Mouse (Mus musculus) c-Kit-negative CD71-positive TER-119-positive erythroid progenitor cells, embryonic 14.5 days (primary cell): ENCODE data around the gene Sparc.

Experiments
- DNase-seq: peaks from one replicate; pipeline ENCODE4 v3.0.0-alpha.2; 2013; ENCODE audit warnings: low read depth, low spot score

Sparc gene

DNA sequence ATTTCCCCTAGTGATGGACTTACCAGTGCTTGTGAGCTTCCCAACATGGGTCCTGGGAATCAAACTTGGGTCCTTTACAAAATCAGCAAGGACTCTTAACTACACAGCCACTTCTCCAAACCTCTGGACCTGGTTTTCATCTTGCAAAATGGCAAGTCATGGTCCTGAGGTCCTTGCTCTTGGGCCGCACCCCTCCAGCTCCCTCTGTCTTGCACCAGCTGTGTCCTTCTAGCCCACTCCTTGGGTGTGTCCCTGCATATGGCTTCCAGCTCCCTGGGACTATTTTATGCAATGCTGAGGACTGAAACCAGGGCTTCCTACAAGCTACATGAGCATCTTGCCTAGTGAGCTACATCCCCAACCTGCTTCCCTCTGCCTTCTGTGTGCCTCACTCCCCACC lies at the start of gene Sparc:
TSS of gene Sparc (minus strand) at position 206 of the 400 bp plus-strand sequence.
- DNase-seq = no peak

DNA sequence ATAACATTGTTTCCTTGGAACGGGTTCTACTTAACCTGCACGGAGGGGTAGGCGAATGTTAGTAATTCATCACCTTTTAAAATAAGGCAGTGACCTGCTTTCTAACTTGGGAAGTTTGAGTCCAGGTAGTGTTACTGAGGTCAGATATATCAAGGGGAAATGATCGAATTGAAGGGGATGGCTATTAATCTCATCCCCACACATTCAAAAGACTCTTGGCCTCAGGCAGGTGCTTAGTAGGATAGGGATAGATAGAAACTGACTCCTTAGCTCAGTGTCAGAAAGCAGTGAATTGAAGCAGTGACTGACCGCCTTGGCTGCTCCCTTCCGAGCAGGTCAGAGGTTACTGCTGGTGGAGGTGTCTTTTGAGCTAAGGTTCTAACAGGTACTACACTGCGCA lies 48.5 kb upstream of the Sparc start:
- no peak for DNase-seq

DNA sequence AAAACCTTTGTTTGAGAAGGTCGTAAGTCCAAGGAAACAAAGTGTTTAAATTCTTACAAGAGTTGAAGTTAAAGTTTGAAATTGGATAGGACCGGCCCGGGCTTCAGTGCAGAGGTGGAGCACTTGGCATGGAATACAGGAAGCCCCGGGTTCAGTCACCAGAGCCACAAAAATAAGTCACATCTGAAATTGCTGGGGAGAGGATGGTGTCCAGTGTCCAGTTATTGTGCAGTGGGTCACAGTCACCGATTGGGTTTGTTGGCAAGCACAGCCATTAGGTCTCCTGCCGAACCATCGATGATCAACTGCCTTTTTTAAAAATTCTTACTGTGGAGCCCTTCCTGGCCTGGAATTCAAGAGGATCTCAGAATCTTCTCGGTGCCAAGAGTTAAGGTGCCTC lies 47.8 kb upstream of the Sparc start:
- no peak for DNase-seq

DNA sequence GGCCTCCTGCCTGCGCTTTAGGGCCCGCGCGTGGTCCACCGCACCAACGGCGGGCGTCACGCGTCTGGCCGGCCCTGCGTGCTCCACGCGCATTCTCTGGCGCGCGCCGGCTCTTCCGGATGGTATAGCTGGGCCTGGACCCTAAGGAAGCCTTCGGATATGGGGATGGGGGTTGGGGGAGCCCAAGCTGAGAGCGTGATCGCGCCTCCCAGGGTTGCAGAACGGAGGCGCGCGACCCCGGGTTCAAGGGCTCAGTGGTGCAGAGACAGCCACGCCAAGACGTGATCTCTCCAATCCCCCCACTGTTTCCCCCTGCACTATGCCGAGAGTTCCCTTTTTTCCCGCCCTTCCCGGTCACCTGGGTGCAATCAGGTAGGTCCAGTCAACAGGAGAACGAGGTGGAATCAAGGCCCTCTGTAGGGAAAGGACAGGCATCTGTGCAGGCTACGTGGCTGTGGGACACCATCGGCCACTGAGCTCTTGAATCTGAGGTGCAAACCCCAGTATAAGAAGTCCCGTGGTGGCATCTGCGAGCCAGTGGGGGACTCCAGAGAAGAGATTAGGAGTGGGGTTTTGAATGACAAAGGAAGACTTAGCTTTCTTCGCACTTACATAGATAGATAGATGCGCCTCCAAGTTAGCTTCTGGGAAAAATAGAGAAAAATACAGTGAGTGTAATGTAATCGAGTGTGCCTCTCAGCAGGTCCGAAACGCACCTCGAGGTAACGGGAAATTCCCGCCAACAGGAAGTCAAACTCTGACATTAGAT lies 47.1 kb upstream of the Sparc start:
- peak; percentile 22 for DNase-seq

DNA sequence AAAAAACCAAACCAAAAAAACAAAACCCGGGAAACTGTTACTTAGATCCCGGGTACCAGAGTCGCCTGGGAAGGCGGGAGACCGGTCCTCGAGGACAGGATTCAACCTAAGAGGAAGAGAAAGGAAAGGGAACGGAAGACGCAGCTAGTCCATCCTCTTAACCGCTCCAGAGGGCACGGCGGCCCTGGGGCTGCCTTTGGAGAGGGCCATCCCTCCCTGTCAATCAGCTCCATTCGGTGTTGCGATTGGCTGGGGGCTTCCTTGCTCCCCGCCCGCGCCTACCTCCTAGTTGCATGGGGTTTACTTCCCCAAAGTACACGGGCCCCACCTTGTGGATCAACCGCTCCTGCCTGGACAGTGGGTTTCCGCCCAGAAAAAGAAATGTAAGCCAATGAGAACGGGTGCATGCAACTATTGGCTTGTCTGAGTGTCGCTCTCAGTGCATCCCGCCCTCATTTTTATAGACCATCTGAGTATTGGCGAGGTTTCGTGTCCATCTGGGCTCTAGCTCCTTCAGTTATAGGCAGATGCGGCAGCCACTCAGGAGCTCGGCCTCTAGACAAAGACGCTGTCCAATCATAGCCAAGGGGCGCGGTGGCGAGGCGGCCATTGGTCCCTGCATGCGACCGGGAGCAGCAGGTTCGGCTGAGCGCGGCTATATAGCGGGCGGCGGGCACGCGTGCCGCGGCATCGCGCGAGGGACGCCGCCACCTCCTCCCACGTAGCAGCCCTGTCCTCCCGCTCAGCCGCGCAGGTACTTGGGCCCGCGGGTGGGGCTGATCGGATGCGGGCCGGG lies 46.3 kb upstream of the Sparc start, which contains the start of gene G3bp1:
TSS of gene G3bp1 (plus strand) at position 638 of the 796 bp plus-strand sequence.
- peak; percentile 97 for DNase-seq

DNA sequence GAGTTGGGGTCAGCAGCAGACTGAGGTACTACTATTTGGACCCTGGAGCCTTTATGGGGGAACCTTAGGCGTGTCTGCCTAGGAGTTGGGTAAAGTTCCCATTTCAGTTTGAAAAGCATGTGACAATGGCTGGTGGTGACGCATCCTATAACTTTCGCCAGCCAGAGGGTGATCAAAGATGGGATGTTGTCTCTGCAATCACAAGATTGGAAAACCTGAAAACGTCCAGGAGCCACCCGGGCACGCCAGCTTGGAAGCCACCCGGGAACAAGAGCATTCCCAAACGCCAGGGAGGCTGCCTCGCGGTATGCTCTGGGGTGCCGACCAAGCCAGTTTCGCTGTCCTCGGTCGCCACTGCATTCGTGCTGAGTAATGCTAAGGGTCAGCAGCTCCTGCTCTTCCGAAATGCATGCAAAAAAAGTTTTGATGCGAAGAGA lies 45.6 kb upstream of the Sparc start:
- peak; percentile 35 for DNase-seq

DNA sequence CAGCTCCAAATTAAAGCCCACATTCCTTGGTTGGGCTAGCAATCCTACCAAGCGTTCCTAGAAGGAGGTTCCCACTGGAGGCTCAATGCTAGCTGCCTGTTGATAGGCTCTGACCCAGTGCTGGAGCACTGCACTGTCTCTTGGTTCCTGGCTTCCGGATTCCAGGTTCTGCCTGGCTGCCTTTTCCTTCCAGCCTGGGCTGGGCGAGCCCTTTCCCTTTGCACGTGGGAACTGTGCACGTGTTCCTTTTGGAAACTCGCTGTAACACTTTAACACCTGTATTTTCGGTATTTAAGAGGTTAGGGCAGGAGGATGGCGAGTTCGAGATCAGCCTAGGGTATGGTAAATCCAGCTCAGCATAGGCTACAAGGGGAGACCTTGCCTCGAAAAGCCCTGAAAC lies 45.0 kb upstream of the Sparc start:
- no peak for DNase-seq

DNA sequence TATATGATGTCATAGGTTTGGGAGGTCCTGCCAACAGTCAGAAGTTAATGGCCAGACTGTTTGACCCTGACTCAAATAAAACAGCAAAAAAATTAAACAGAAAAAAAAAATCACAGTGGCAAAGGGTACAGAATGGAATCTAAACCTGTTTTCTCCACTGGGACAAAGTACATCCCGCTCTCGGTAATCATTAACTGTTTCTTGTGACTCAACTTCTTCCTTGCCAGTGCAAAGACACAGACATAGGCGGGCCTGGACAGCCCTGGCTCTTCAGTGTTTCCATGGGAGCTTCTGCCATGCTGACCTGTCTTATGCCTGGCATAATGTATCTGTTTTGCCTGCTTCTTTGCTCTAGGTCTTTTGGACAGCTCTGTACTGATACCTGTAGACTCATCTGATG lies 42.2 kb upstream of the Sparc start:
- no peak for DNase-seq

DNA sequence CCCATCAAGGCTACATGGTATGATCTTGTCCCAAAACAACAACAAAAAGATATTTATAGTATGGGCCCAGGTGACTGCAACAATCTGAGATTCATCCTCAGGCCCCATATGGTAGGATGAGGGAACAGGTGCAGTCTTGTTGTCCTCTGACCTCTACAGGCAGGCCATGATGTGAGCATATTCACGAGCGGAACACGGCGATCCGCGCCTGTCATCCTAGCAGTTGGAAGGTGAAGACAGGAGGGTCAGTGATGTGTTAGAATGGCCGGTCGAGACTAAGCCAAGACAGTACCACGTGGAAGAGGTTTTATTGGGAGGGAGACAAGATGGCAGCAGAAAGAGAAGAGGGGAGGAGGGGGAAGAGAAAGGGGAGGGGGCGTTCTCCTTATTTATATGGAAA lies 41.7 kb upstream of the Sparc start:
- no peak for DNase-seq

DNA sequence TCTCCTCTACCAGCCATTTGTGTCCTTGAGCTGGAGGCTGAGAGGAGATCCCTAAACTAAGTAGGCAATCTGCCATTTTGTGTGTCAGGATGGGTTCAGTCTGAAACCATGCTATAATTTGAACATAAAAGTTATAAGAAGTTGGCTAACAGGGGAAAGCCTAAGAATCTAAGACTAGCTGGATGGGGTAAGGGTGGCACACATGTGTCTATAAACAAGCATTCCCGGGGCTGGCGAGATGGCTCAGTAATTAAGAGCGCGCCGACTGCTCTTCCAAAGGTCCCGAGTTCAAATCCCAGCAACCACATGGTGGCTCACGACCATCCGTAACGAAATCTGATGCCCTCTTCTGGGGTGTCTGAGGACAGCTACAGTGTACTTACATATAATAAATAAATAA lies 39.2 kb upstream of the Sparc start:
- no peak for DNase-seq

DNA sequence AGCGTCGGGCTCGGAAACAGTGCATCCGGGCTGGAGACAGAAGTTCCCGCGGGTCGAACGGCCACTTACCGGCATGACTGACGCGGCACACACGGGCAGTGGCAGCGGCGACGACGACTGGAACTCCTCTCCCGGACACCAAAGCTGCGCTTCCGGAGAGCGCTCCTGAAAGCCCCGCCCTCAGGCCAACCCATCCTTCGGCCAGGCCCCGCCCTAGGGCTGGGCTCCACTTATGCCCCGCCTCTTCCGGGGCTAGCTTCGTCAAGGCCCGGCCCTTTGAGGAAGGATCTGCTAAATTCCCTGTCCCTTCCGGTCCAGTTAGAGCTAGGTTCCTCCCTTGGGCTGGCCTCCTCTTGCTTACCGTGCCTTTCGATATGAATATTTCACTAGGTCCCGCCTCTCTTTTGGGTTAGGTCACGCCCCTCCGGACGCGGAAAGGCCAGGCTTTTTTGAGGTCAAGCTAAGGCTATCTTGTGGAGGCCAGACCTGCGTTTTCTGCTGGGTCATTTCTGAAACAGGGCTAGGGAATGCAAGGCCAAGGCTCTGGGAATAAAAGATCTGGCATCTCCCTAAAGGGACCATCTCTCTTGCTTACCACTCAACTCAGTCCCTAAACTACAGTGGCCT lies 38.1 kb upstream of the Sparc start, which contains the start of gene Atox1:
TSS of gene Atox1 (minus strand) at position 221 of the 627 bp plus-strand sequence.
- DNase-seq = peak; percentile 95

DNA sequence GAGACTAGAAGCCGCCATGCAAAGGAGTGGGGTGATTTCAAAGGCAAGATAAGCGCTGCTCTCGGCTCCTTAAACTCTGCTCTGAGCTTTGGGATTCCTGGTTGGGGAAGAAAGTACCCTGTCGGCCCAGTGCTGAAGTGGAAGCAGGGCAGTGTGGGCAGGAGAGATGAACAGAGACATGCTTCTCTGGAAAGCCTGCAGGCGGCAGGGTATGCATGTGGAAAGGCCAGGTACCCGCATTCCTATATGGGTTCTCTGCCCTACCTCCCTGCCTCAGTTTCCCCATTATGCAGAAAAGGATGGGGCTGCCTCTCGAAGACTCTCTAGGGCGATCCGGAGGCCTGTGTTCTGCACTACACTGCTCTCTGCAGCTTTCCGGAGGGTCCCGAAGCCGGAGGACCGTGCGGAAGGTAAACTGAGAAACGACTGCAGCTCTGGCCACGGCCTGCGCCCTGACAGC lies 37.6 kb upstream of the Sparc start:
- peak; percentile 34 for DNase-seq

DNA sequence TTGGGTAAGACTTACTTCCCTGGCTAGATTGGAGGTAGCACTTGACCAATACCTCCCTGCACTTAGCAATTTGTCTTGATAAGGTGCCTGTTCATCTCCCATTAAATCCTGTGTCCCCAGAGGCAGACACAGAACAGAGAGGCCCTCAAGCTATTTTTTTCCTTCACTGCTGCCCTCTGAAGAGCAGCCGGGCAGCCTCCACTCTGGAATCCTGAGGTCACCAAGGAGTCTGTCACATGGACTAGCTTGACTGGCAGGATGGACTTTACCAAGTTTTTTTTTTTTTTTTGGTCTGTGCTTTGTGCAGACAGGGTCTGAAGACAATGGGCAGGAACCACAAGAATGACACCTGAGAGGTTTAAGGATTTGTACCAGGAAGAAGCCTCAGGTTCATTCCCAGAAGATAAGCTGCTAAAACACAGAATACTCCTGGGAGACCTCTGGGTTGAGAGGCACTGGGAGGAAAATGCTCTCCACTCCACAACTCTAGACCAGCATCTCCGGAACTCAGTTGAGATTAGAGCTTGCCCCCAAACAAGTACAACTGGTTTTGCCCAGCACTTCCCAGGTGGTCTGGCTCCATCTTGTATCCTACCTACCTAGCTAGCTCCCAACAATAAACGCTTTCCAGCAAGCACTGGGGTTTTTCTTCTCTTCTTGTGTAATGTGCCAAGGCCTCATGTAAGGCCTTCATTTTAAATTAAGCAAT lies 37.0 kb upstream of the Sparc start:
- no peak for DNase-seq

DNA sequence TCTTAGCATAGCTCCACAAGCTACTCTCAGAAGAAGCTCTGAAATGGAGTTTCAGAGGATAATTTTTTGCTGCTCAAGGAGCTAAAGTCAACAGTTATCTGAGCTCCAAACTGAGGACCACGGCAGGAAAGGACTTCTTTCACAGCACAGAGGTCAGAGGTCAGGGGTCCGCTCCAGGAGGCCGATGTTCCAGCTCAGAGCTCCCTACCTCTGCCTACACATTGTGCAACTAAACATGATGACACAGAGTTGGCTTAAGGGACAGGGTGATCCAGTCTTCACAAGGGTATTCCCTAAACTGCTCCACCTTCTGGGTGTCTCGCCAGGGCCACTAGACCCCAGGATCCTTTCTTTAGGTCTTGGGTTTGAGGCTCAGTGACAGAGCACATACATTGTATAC lies 35.5 kb upstream of the Sparc start:
- DNase-seq = no peak

DNA sequence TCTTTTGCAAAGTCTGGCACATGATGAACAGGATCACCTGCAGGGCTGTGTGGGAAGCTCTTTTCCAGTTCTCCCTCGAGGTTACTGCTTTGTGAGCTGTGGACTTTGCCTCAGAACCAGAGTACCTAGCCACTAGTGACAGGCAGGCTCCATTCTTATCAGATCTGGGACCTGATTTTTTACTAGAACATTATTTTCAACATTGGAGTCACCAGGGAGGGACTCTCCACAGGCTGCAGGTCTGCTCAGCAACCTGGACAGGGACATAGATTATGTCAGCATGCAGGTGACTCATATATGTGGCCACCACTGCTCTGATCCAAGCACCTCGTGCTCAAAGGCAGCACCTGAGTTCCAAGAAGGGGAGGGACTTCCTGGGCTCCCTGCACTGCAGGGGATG lies 32.2 kb upstream of the Sparc start:
- no peak for DNase-seq

DNA sequence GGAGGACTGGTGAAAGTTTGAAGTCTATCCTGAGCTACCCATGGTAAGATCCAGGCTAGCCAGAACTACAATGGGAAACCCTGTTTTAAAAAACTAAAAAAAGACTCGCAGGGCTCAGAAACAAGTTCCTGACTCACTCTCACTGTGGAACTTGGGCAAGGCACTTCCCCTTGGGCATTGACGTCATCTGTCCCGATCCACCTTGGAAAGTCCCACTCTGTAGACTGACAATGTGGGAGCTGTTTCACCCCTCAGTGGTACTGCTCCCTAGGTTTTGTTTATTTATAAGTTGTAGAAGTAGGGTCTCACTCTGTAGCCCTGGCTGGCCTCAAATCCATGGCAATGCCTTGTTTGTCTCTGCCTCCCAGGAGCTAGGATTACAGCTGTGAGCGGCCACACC lies 30.7 kb upstream of the Sparc start:
- DNase-seq = no peak

DNA sequence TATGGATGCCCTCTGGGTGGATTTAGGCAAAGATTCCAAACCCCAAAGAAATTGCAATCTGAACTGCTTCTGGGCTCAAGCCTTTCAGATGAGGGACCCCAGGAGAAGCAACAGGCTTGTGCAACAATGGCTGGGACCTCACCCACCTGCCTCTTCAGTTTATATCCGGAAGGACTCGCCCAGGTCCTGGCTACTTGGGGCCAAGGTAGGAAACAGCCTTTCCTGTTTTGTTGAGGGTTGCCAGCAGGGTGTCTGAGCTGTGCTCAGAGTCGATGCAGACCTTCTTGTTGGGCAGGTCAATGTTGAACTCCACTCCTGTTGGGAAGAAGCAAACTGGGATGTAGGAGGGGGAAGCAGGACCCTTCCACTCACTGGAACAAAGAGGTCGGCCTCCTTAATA lies 27.3 kb upstream of the Sparc start:
- no peak for DNase-seq

DNA sequence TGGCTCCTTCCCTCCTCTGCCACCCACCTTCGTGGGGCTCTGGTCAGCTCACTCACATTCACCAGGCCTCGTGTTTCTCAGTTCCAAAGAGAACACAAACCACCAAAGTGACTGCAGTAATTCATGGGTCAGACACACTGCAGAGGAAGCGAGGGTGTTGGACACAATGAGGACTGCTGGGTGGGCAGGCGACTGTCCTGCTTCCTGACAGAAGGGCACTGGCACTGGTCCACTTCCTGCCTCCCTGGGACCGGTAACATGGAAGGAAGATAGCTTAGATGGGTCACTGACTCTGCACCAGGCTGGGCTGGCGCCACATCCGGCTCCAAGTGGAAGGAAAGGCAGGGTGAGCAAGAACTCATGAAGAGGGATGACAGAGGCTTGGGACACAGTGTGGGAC lies 26.5 kb upstream of the Sparc start:
- no peak for DNase-seq

DNA sequence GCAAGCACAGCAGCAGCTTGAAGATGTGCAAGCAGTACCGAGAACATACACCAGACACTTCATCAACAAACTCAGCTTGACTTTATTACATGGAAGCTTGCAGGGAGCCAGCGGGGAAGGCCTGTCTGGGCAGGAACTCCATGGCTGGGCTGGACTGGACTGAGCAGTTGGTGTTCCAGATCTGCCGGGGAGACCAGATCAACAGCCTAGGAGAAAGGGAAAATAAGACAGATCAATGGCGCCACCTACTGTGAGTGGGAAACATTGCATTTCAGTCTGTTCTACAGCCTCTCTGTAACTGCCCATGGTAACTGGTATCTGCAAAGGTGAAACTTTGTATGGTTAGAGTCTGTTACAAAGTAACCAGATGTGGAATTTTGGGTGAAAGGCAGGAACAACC lies 23.6 kb upstream of the Sparc start:
- DNase-seq = peak; percentile 51

DNA sequence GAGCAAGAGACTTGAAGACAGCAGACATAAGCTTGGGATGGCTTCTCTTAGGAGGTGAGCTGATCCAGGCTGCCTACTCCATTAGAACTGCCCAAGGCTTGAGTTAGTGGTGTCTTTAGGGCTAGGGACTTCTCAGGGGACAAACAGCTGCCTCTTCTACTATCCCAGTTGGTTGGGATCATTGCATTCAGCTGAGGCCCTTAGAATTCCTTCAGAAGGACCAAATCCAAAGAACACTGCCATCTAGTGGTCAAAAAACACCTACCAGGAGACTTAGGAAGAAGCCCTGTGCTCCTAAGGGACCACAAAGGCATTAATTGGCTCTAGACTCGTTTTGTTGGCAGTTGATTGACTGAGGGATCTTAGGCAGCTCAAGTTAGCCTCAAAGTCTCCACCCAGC lies 21.8 kb upstream of the Sparc start:
- peak; percentile 41 for DNase-seq

DNA sequence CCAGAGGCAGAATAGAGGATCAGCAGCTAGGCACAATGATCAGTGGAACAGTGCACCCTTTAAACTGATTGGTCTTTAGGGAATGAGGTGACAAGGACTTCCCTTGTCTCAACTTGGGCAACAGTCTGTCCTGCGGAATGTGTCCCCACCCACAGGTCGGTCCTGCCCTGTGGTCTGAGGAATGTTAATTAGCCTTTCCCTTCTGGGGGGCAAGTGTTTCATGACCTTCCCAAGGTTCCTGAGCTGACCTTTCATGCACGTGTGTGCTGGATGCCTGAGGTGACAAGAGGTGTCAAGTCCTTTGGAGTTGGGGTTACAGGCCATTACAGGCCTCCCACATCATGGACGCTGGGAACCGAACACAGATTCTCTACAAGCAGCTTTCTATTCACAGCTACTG lies 16.7 kb upstream of the Sparc start:
- DNase-seq = no peak

DNA sequence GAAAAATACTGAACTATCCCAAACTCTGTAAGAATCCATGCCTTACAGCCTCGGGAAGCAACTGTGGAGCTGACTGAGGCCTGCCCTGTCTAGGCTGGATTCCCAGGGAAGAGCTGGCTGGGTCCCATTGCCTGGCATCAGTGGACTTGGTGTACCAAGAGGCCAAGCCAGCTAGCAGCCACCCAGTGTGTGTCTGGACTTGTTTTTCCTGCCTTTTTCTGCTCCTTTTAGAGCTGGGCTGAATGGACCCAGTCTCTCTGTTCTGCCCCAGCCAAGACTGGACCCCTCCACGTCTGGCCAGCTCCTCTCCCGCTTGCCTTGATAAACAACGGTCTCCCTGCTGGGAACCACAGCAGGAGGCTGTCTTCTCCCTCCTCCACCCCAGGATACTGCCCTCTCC lies 15.0 kb upstream of the Sparc start:
- DNase-seq = no peak
